Mouse (Mus musculus) frontal cortex, adult (tissue): Measurements from ENCODE around the gene Gabrg3.
A peak's percentile ranks its signal among the peaks of the same experiment; 100 is the strongest.
"Not testable (repeated sequence)": the region's sequence is repeated elsewhere in the genome, so short reads cannot be mapped to it uniquely, and the experiment has no call there.

Experiments used
- ATAC-seq: cut with Nextera tagmentation; 2 replicates; pipeline ENCODE4 v1.9.2; 2017; ENCODE audit warnings: mild to moderate bottlenecking, moderate library complexity, mixed read lengths; ENCODE audit not compliant: low TSS enrichment

Gene Gabrg3

GRCm38 (mm10) chr7:57312018-57312417, 75.0 kb downstream of the Gabrg3 start:
- no peak for ATAC-seq

- ATAC-seq = peak; percentile 57; the same call in 1 of the 2 replicates
These were observed 79.7 kb downstream of the Gabrg3 start for GRCm38 (mm10) chr7:57307337-57307736.

GRCm38 (mm10) chr7:57296639-57297038, 90.3 kb downstream of the Gabrg3 start:
- peak; percentile 94 for ATAC-seq

GRCm38 (mm10) chr7:57294127-57294526, 92.9 kb downstream of the Gabrg3 start:
- ATAC-seq = no peak

GRCm38 (mm10) chr7:57293564-57293963, 93.4 kb downstream of the Gabrg3 start:
- ATAC-seq = no peak

GRCm38 (mm10) chr7:57283186-57283585, 103.8 kb downstream of the Gabrg3 start:
- peak; percentile 89 for ATAC-seq

- no peak for ATAC-seq
These were observed 108.1 kb downstream of the Gabrg3 start for GRCm38 (mm10) chr7:57278841-57279240.

- ATAC-seq = no peak
These were observed 126.8 kb downstream of the Gabrg3 start for GRCm38 (mm10) chr7:57260201-57260600.

- no peak for ATAC-seq
These were observed 128.0 kb downstream of the Gabrg3 start for GRCm38 (mm10) chr7:57258893-57259574.

GRCm38 (mm10) chr7:57243981-57244380, 143.0 kb downstream of the Gabrg3 start:
- peak; percentile 82 for ATAC-seq

GRCm38 (mm10) chr7:57214119-57214518, 172.9 kb downstream of the Gabrg3 start:
- ATAC-seq = no peak

GRCm38 (mm10) chr7:57186015-57186414, 201.0 kb downstream of the Gabrg3 start:
- no peak for ATAC-seq

- ATAC-seq = not testable (repeated sequence)
These were observed 211.0 kb downstream of the Gabrg3 start for GRCm38 (mm10) chr7:57175891-57176545.

- ATAC-seq = no peak
These were observed 220.1 kb downstream of the Gabrg3 start for GRCm38 (mm10) chr7:57166931-57167330.

- no peak for ATAC-seq
These were observed 228.8 kb downstream of the Gabrg3 start for GRCm38 (mm10) chr7:57158211-57158610.

- no peak for ATAC-seq
These were observed 233.2 kb downstream of the Gabrg3 start for GRCm38 (mm10) chr7:57153743-57154142.

- ATAC-seq = no peak
These were observed 236.2 kb downstream of the Gabrg3 start for GRCm38 (mm10) chr7:57150768-57151167.

GRCm38 (mm10) chr7:57138072-57138704, 248.8 kb downstream of the Gabrg3 start:
- 0 out of 2 replicates have a peak, but pooled peaks have one; percentile 31 for ATAC-seq

GRCm38 (mm10) chr7:57133009-57133408, 254.0 kb downstream of the Gabrg3 start:
- peak; percentile 73 for ATAC-seq

- peak; percentile 62; the same call in 1 of the 2 replicates for ATAC-seq
These were observed 254.5 kb downstream of the Gabrg3 start for GRCm38 (mm10) chr7:57132471-57132870.

- ATAC-seq = no peak
These were observed 286.9 kb downstream of the Gabrg3 start for GRCm38 (mm10) chr7:57100065-57100464.

GRCm38 (mm10) chr7:57082071-57082470, 304.9 kb downstream of the Gabrg3 start:
- ATAC-seq = no peak
